Mouse (Mus musculus): Measurements from ENCODE around the gene Mras.

Mras gene

DNA sequence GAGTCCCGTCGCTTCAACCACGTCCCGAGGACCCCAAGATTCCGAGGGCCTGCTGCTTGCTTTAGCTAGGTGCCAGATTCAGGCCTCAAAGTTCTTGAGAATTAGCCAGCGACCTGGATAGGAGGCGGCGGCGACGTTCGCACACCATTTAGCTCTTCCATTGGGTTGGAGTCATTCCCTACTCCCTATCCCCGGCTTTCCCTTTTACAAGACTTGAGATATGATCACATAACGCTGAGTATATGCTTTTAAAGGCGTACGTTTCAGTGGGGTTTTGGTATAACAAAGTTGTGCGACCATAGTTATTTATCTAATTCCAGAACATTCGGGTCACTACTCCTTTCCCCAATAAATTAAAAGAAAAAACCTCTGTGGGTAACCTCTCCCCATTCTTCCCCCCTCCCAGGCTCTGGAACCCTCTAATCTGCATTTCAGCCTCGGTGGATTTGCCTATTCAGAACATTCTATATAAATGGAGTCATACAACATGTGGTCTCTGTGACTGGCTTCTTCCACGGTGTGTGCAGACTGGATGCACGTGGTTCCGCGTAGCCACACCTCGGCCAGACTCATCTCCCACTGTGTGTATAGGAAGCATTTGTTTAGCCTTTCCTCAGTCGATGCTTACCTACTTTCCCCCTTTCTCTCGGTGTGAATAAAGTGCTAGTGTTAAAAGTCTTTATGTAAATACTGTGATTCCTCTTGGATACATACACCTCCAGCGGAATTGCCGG, at the start of gene Mras:
TSS of gene Mras (minus strand) at position 351 of the 734 bp plus-strand sequence.
- no peak for DNase-seq (ENCODE audit: low spot score in 2 of 2)

DNA sequence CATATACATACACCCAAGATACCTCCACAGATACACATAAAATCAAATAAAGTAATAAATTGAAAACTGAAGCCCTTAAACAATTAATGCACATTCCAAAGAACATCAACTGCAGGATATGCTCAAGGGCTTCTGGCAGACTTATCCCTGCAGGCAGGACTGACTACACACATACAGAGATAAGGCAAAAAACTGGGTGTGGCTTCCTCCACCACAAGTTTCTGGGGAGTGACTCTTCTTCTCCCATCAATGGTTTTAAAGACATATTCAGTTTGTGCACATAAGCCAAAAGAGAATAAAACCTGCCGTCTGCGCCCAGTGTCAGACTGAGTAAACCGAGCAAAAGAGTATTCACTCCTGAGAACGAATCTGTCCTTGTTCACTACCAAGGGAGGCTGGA, 48.0 kb upstream of the Mras start:
- DNase-seq (ENCODE audit: low spot score in 2 of 2): no peak

DNA sequence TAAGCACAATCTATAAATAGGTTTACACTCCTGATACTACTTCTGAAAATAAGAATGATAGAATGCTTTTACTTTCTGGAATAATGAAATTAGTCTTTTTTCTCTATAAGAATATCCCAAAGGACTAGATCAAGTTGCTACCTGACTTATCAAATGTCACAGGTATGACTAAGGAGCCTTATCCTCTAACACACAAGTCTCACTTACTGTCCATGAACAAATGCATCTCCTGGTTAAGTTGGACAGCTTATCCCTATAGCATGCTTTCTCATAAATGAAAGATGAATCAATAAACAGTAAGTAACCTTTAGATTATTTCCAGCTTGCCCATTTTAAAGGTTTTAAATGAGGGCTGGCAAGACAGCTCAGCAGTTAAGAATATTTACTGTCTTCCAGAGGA, 47.5 kb upstream of the Mras start:
- no peak for DNase-seq (ENCODE audit: low spot score in 2 of 2)

DNA sequence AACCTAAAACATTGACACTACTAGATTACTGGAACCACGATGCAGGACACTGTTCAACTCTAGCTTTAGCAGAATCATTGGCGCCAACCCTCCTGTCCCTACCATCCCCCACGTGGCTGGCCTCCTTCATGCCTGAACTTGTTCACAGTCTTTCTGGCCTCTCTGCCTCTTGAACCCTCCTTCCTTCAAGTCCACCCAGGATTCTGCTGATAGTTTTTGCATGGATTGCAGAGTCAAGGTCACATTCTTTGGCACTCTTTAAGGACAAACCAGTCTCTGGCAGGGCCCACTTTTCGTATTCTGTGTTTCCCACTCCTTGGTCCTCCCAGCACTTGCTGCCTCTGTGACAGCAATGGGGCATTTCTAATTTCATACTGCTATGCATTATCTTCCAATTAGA, 46.0 kb upstream of the Mras start:
- DNase-seq (ENCODE audit: low spot score in 2 of 2): no peak

DNA sequence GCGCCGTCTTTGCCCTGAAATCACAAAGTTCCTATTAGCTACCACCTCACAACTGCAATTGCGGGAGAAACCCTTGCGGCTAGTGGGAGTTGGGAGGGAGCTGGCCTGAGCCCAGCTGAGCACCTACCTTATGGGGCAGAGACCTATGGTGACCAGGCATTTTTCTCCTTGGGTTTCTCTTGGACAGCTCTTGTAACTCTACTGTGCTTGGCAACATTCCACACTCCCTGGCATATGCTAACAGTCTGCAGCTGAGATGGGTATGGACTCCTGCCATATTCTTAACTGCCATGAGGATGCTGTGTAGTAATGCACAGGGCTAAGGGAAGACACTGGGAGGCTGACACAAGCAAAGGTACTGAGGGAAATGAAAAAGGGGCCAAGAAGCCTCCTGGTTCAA, 43.6 kb upstream of the Mras start:
- no peak for DNase-seq (ENCODE audit: low spot score in 2 of 2)

DNA sequence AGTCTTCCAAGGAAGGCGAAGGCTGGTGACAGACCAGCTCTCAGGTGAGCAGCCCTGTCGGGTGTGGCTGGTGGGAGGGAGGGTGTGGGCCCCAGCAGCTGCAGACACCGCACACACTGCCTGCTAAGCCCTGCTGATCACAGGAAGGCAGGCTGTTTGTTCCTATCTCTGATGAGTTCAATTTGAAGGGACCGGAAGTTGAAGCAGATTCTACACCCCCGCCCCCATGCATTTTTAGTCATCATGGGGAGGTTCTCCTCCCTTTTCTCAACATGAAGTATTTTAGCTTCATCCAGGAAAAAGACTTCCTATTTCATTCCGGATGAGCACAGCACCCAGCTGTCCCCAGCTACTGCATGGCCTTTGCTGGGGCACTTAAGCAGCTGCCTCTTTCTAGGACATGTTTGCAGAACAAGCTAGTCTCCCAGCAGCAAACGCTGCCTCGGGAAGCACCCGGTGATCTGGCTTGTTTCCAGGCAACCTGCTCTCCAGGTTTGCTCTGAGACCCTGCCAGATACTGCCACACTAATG, 42.1 kb upstream of the Mras start:
- peak in 1 of 2 experiments; percentile 11 for DNase-seq (ENCODE audit: low spot score in 2 of 2)

DNA sequence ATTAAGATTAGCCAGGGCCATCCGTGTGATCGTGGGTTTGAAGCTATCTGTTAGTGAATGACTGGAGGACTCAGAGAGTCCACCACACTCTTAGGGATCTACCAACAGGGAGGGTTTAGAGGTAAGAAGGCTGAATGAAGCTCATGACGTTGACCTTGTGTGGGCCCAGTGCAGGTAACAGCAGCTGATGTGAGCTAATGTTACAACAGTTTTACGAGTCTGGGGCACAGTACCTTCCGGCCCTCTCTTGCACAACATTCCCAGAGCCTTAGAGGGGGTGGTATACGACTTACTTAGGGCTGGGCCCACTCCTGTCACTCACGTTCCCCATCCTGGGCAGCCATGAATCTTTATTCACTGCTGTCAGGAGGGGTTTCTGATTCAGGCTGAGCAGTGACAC, 34.2 kb upstream of the Mras start:
- no peak for DNase-seq (ENCODE audit: low spot score in 2 of 2)

DNA sequence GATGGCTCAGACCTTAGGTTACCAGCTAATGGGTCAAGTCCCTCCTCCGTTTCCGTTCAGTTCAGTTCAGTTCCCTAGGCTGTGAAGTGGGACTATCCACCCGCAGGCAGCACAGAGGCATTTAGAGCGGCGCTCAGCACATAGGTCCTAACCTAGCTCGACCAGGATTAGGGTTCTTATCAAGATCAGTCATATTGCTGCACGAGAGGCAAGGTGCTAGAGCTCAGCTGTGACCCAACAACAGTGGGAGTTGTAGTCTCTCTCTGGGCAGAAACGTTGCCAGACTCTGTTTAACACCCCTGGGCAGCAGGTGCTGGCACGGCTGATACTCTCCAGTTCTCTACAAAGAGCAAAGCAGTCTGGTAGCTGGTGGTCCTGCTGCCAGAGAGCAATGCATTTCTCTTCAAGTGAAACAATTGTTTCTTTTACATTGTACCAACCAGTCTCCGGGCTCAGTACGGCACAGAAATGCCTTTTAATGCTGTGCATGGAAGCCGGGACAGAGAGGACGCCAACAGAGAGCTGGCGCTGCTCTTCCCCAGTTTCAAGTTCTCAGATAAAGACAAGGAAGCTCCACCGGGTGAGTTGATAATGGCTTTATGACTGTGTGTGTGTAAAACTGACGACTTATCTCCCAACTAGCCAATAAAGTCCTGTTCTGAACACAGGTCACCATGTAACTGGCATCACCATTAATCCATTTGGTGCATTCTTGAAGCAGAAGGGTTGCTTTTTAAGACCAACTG, 33.3 kb upstream of the Mras start:
- no peak for DNase-seq (ENCODE audit: low spot score in 2 of 2)

DNA sequence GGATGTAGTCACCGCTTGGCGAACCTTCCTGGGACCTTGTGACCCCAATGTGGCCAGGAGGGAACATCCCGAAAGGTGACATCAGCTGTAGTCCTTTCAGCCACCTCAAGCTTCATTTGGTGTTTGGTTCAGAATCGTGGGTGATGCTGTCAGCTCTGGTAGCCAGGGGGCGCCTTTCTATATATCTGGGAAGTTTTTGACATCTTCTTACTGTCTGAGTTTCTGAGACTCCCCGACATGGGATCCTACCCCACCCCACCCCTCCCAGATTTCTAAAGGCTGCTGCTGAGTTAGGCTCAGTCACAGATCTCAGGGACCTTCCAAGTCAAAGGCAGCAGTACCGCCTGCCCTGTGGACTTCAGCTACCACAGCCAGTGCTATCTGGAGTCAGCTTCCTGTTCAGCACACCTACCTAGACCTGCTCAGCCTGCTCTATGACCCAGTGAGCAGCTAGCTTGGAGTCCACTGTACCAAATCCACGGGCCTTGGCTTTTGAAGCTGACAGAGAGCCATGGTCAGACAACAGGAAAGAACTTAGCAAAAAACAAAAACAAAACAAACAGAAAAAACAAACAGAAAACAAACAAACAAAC, 32.6 kb upstream of the Mras start:
- peak in 1 of 2 experiments; percentile 22 for DNase-seq (ENCODE audit: low spot score in 2 of 2)

DNA sequence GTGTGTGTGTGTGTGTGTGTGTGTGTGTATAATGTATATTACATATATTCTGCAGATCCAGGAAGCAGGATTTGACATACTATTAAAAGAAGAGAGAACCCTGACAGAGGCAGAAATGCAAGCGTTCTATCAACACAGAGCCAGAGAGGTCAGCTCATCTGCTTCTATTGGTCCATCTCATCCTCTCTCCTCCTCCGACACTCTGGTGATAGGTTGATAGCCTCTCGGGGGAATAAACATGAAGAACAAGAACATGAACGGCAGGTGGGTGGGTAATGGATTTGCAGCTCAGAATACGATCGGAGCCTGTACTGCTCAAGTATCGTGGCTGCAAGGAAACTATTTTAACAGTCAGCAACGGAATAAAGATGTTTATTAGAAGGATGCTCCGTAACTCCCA, 31.4 kb upstream of the Mras start:
- no peak for DNase-seq (ENCODE audit: low spot score in 2 of 2)

DNA sequence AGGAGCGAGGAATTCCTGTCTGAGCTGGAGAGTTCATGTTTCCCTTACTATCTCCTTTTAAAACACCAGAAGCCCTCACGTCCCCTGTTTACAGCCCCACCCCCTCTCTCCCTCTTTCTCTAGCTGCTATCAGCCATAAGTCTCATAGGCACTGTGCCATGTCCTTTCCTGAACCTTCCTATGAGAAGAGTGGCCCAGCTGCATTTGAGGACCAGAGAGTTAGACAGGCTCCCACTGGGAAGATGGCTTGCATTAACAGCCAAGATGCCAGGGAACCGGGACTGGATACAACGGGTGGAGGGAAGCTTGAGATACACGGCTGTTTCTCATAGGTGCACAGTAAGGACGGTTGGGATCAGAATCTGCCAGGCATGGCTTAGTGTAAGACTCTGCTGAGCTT, 27.7 kb upstream of the Mras start:
- DNase-seq (ENCODE audit: low spot score in 2 of 2): no peak

DNA sequence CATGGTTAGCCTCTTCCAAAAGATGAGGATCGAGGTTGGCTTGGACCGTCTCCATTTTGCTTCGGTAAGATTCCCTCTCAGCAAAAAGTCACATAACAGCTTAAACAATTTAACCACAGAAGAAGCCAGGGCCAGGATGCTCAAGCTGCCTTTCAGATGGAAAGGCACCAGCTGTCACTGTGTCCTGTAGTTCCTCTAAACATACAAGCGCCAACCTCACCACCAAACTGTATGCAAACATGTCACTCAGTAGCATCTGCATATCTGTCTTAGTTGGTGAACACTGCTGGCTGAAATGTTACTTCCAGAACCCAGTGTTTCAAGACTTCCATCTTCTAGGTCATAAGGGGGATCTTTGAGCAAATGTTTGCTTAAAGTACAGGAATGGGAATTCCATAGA, 22.5 kb upstream of the Mras start:
- no peak for DNase-seq (ENCODE audit: low spot score in 2 of 2)

DNA sequence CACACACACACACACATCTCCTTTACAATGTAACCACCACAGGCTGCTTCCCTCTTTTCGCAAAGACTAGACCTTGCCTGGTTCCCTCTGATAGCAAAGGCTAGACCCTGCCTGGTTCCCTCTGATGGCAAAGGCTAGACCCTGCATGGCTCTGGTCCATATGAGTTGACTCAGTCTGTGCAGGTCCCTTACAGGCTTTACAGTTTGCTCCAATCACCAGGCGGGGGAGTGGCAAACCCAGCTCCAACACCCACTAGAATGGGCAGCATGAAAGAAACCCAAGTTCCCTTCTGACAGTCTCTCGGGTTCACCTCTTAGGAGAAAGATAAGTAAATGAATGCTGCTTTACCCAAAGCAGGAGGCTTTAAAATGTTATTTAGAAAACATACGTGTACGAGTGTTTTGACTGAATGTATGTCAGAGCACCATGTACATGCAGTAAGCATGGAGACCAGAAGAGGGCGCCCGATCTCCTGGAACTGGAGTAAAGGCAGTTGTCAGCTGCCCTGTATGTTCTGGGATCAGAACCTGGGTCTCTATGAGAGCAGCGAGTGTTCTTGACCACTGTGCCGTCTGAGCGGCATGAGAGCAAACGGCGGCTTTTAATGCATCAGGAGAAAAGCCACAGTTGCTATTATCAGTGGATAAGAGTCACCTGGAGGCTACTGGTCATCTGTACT, 21.5 kb upstream of the Mras start:
- DNase-seq (ENCODE audit: low spot score in 2 of 2): peak in 1 of 2 experiments; percentile 58

DNA sequence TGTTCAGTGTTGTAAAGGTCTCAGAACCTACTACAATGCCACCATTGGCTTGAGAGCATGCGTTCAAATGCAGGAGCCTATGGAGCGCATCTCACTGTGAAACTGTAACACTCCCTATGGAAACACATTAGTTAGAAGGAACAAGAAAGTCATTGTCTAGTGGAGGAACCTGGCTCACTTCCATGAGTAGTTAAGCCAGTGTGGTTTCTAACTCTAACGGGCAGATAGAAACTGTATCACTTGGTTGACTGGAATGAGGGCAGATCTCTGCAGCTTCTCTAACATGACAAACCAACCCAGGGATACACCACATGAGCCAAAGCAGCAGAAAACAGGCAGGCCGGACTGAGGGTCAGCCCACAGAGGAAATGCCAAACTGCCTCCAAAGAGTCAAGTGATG, 17.0 kb upstream of the Mras start:
- DNase-seq (ENCODE audit: low spot score in 2 of 2): no peak

DNA sequence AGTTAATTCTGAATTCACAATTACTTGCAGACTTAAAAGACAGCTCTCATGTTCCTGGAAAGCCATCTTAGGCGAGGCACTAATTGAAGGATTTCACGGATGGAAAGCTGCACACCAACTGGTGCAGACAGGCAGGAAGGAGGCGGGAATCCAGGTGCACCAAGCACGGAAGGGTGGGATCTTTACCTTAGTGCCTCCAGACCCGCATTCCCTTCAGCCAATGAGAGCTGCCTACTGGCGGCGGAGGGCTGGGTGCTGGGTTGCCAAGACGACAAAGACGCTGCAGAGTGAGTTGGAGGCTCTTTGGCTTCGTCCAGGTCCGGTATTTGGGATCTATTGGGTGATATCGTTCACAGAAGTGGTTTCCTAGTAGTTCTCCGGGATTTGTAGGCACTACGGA, 14.0 kb upstream of the Mras start, which contains the start of gene Nme9:
TSS of gene Nme9 (plus strand) at position 315 of the 400 bp plus-strand sequence.
- no peak for DNase-seq (ENCODE audit: low spot score in 2 of 2)

DNA sequence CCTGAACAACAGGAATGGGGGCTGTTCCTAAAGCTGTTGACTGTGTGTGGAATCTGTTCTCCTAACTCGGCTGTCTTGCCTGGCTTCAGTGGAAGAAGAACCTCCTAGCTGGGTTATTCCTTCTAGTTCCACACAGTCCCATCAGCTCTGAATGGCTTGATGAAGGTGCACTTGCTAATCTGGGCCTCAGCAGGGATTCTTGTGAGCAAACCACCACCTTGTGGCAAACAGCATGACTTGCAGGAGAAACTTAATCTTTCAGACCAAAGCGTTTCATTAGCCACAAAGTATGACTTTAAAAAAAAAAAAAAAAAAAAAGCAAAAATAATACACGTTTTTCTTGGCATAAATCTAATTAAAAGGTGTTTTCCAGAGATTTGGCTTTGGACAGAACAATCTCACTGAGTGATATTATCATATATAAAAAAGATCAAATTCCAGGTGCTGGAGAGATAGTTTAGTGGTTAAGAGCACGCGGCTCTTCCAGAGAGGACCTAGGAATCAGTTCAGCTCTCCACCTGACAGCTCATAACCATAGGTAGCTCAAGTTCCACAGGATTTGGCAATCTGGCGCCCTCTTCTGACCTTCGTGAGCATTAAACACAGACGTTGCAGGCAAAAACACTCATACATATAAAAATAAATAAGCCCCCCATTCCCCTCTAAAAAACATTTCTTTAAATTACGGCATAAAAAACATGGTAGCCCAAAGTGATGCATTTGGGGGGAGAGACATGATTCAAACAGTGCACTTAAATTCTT, 12.9 kb upstream of the Mras start:
- peak in 1 of 2 experiments; percentile 18 for DNase-seq (ENCODE audit: low spot score in 2 of 2)

DNA sequence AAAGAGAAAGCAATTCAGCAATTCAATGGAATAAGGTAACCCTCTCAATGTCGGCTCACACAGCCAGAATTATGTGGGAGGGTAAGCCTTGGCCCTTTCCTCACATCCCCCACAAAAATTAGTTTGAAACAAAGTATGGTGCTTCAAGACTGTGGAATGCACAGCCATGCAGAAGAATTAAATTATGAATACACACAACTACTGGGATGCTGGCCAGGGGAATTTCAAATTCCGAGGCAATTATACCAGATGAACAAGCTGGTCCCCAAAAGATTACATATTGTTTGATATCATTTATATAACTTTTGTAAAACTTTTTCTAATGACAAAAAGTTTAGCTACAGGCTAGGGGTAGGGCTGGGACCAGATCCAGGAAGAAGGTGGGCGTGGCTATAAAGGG, 10.1 kb upstream of the Mras start:
- no peak for DNase-seq (ENCODE audit: low spot score in 2 of 2)

DNA sequence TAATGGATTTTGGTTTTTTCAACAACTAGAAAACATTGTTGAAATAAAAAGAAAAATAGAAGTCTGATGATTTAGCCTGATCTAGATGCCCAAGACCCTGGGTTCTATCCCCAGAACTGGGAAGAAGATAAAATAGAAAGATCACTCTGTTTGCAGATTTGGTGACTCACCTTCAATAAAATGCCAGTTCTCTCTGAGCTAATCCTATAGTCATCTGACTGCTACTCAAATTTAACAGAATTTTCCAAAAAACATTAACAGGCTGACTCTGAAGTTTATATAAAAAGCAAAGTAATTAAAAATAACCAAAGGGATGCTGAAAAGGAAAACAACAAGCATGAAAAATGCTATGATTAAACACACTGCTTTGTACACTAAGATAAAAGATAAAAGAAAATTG, 9.1 kb upstream of the Mras start:
- no peak for DNase-seq (ENCODE audit: low spot score in 2 of 2)

DNA sequence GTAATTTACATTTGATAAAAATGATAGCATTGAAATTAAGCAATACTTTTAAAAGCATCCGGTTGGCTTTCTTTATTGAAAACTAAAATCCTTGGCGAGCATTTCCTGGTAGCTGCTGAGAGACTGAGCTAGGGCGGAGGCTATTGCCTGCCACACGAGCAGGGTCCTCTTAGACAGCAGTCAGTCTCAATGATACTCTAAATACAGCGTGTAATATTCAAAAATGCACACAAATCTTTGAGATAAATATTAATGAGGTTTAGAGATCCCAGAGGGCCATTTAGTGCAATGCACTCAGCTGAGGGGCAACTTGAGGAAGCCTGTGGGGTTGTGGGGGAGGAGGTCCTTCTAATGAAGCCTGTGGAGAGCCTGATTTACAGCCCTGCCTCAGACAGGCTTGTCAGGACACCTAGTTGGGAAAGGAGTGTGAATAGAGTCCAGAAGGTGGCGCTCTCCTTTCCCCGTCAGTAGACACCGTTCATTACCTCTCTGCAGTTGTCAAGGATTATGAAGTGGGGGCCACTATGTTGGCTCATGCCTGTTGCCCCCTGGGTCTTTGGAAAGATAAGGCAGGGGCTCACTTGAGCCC, 7.5 kb upstream of the Mras start:
- no peak for DNase-seq (ENCODE audit: low spot score in 2 of 2)

DNA sequence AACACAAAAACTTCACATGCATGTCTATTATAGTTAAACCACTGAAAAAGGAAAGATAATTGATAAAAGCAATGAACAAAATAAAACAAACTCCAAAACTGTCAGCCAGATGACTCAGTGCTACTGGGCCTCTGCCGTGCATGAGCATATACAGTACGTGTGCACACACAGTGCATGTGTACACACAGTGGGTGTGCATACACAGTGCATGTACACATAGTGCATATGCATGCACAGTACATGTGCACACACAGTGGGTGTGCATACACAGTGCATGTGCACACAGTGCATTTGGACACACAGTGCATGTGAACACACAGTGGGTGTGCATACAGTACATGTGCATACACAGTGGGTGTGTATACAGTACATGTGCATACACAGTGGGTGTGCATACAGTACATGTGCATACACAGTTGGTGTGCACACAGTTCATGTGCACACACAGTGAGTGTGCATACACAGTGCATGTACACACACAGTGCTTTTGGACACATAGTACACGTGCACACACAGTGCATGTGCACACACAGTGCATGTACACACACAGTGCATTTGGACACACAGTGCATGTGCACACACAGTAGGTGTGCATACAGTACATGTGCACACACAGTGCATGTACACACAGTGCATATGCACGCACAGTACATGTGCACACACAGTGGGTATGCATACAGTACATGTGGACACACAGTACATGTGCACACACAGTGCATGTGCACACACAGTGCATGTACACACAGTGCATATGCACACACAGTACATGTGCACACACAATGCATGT, 4.7 kb upstream of the Mras start:
- no peak for DNase-seq (ENCODE audit: low spot score in 2 of 2)

All from thymus, postnatal 10 days (tissue).